ENCODE assay signal across 8 mouse cellular contexts in the genomic region with DNA sequence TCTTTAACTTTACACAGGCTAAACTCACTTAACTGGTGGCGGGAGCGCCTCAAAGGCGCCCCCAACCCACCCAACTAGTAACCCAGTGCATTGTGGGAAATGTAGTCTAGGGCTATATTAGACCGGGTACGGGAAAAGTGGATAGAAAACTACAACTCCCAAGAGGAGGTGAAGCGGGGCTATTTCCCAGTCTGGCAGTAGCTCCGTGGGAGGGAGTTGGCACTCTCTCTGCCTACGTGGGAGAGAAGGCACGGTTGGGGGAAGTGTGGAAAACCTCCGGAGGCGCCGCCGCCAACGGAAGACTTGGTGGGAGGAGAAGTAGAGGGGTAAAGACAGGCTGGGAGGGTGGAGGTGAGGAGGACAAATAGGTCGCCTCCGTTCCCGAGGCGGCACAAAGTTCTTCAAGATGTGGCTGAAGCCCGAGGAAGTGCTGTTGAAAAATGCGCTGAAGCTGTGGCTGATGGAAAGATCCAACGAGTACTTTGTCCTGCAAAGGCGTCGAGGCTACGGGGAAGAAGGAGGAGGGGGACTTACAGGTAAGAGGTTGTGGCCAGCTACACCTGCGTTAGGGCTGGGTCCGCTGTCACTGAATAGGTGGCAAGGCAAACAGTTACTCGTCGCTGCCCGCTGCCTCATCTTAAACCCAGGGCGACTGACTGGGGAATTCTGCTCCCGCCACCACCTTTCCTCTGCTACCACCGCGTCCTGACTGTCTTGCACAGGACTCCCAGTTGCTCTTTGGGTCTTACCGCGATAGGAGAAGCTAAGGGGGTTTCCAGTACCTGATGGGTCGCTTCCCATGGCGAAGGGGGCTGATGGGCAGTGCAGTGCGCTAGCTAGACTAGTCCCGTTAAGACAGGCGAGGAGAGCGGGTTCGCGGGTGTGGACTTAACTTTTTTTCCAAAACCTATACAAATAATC. TPM values are rescaled to one million over a fixed set of nuclear protein-coding genes. Genes with fewer than 3 reads are reported as not detected.
DNase-seq lines count a peak whose midpoint lies in the region; ATAC-seq and TF ChIP-seq lines count a peak whose summit lies in the region.

A gene (plus strand): TSS at position 222 of the 921 bp plus-strand sequence.

- no peaks in the 10 kb centered on the region for H3K27me3 ChIP-seq in MEL (ENCODE audit: control insufficient read depth in 1 of 2, insufficient read depth in 2 of 2, low read length in 2 of 2)
- peaks cover 19% of the 10 kb centered on the region for H3K27me3 ChIP-seq in hindbrain, embryonic 10.5 days (ENCODE audit: insufficient read depth, poor library complexity, severe bottlenecking)
- H3K27me3 ChIP-seq in lung, postnatal 0 days (replicated peaks; ENCODE audit: insufficient read depth, low read length): no peaks in the 10 kb centered on the region

- no peak for TF ChIP-seq RAD21 in MEL (IDR thresholded peaks at IDR 0.05; ENCODE audit: low read depth, low read length)

- H3K4me3 ChIP-seq in MEL (ENCODE audit: control insufficient read depth in 1 of 2, insufficient read depth in 1 of 2, low read depth in 2 of 2, low read length in 2 of 2): peak within 1 kb of the TSS; percentile 66 to 94
- peak within 1 kb of the TSS; percentile 61 for H3K4me3 ChIP-seq in hindbrain, embryonic 10.5 days
- H3K4me3 ChIP-seq in lung, postnatal 0 days (ENCODE audit: low read depth, low read length): peak within 1 kb of the TSS; percentile 54

- no peak for TF ChIP-seq CTCF in MEL (IDR thresholded peaks at IDR 0.05 in 2 of 3, conservative IDR thresholded peaks at IDR 0.05 in 1 of 3; ENCODE audit: control insufficient read depth in 1 of 3, insufficient read depth in 1 of 3, low read depth in 2 of 3, low read length in 3 of 3, poor library complexity in 1 of 3, severe bottlenecking in 1 of 3)
- peak; percentile 20 for TF ChIP-seq CTCF in lung, postnatal 0 days (IDR thresholded peaks at IDR 0.05)

- H3K9ac ChIP-seq in MEL (ENCODE audit: control insufficient read depth, low read depth, low read length, poor library complexity, severe bottlenecking): peak within 1 kb of the TSS; percentile 79
- peak within 1 kb of the TSS; percentile 36; the same call in 1 of the 2 replicates for H3K9ac ChIP-seq in lung, postnatal 0 days (replicated peaks; ENCODE audit: low read depth)

- peaks cover 24% of the 10 kb centered on the region for H3K79me2 ChIP-seq in MEL (ENCODE audit: control insufficient read depth, insufficient read depth, low read length, poor library complexity)

- H3K4me2 ChIP-seq in lung, postnatal 0 days (replicated peaks; ENCODE audit: low read depth, low read length): peak within 1 kb of the TSS; percentile 61

- H3K9me3 ChIP-seq in MEL (replicated peaks; ENCODE audit: insufficient read depth, low read length): no peaks in the 10 kb centered on the region
- no peaks in the 10 kb centered on the region for H3K9me3 ChIP-seq in hindbrain, embryonic 10.5 days
- H3K9me3 ChIP-seq in lung, postnatal 0 days (ENCODE audit: low read length): no peaks in the 10 kb centered on the region

- peak in 1 of 2 experiments; percentile 55; a peak in 2 of 4 replicates for TF ChIP-seq EP300 in MEL (IDR thresholded peaks at IDR 0.05; ENCODE audit: low read depth in 1 of 2, low read length in 2 of 2)
- TF ChIP-seq EP300 in lung, postnatal 0 days (IDR thresholded peaks at IDR 0.05): no peak

- peaks cover 0 to 25% of the 10 kb centered on the region in 2 experiments; a peak in 2 of 4 replicates for H3K36me3 ChIP-seq in MEL (ENCODE audit: control insufficient read depth in 1 of 2, insufficient read depth in 2 of 2, low read length in 2 of 2)
- no peaks in the 10 kb centered on the region for H3K36me3 ChIP-seq in hindbrain, embryonic 10.5 days
- H3K36me3 ChIP-seq in lung, postnatal 0 days (ENCODE audit: insufficient read depth, low read length): no peaks in the 10 kb centered on the region

- H3K27ac ChIP-seq in MEL (ENCODE audit: control insufficient read depth, low read depth, low read length): peak within 1 kb of the TSS; percentile 57
- H3K27ac ChIP-seq in hindbrain, embryonic 10.5 days: peak within 1 kb of the TSS; percentile 74
- peak within 1 kb of the TSS; percentile 66 for H3K27ac ChIP-seq in lung, postnatal 0 days (ENCODE audit: low read length)

- TF ChIP-seq POLR2A in MEL (IDR thresholded peaks at IDR 0.05; ENCODE audit: control insufficient read depth in 1 of 2, insufficient read depth in 1 of 2, low read depth in 1 of 2, low read length in 2 of 2, poor library complexity in 1 of 2): peak; percentile 44 to 80; a peak in 2 of 4 replicates

- peak; percentile 100 for ATAC-seq in frontal cortex, adult (ENCODE audit: low TSS enrichment)
- peak; percentile 100 for ATAC-seq in lung, postnatal 0 days

- 12% methylated on average over 43 of the region's 43 CpGs for WGBS in hindbrain, embryonic 10.5 days
- WGBS in lung, postnatal 0 days: 8% methylated on average over 36 of the region's 43 CpGs

- peaks cover 0 to 18% of the 10 kb centered on the region in 2 experiments; a peak in 2 of 4 replicates for H3K4me1 ChIP-seq in MEL (ENCODE audit: control insufficient read depth in 1 of 2, insufficient read depth in 2 of 2, low read length in 2 of 2)
- no peaks in the 10 kb centered on the region for H3K4me1 ChIP-seq in hindbrain, embryonic 10.5 days (replicated peaks)
- no peaks in the 10 kb centered on the region for H3K4me1 ChIP-seq in lung, postnatal 0 days (ENCODE audit: insufficient read depth, low read depth, low read length)

- peak; percentile 98 for DNase-seq in MEL (ENCODE audit: low read depth, low spot score)
- peak; percentile 70 for DNase-seq in cerebellum, adult 8-10 months
- peak; percentile 63 for DNase-seq in hindbrain, embryonic 10.5 days (ENCODE audit: low spot score)
- peak; percentile 91 for DNase-seq in layer of hippocampus, adult 9-11 months
- peak; percentile 95 for DNase-seq in lung, postnatal 0 days (ENCODE audit: low spot score)
- DNase-seq in ovary, postnatal 14 days (ENCODE audit: low spot score): peak; percentile 52
- DNase-seq in thymus, postnatal 14 days: peak; percentile 68

TF ChIP-seq in MEL, 35 proteins besides CTCF, POLR2A, EP300 and RAD21:
- peak; percentile 30; the same call in 1 of the 2 replicates for TF ChIP-seq RCOR1 (IDR thresholded peaks at IDR 0.05; ENCODE audit: low read depth, low read length)
- TF ChIP-seq ETS1 (IDR thresholded peaks at IDR 0.05; ENCODE audit: low read depth, low read length): peak; percentile 42; the same call in 1 of the 2 replicates
- TF ChIP-seq MAZ (IDR thresholded peaks at IDR 0.05; ENCODE audit: low read depth, low read length): peak; percentile 100
- TF ChIP-seq MAFK (IDR thresholded peaks at IDR 0.05; ENCODE audit: borderline replicate concordance, low read depth, low read length): no peak
- TF ChIP-seq MYC (IDR thresholded peaks at IDR 0.05; ENCODE audit: low read depth, low read length): 0 out of 2 replicates have a peak, but pooled peaks have one; percentile 56
- peak; percentile 63; the same call in 1 of the 2 replicates for TF ChIP-seq TCF12 (IDR thresholded peaks at IDR 0.05; ENCODE audit: low read depth, low read length)
- TF ChIP-seq SMC3 (IDR thresholded peaks at IDR 0.05; ENCODE audit: low read depth, low read length): no peak
- peak; percentile 78 for TF ChIP-seq NELFE (IDR thresholded peaks at IDR 0.05; ENCODE audit: low read depth, low read length)
- TF ChIP-seq KAT2A (conservative IDR thresholded peaks at IDR 0.05; ENCODE audit: low read depth, low read length): peak; percentile 94
- TF ChIP-seq TBP (IDR thresholded peaks at IDR 0.05; ENCODE audit: low read depth, low read length): peak; percentile 68; the same call in 1 of the 2 replicates
- no peak for TF ChIP-seq CHD1 (IDR thresholded peaks at IDR 0.05; ENCODE audit: low read depth, low read length)
- TF ChIP-seq MXI1 (IDR thresholded peaks at IDR 0.05; ENCODE audit: low read depth, low read length): peak; percentile 76
- no peak for TF ChIP-seq MEF2A (IDR thresholded peaks at IDR 0.05; ENCODE audit: extremely low read depth, insufficient replicate concordance, low read depth, low read length, poor library complexity, severe bottlenecking)
- TF ChIP-seq ZMIZ1 (IDR thresholded peaks at IDR 0.05; ENCODE audit: low read depth, low read length): peak; percentile 70
- no peak for TF ChIP-seq ZNF384 (IDR thresholded peaks at IDR 0.05; ENCODE audit: low read depth, low read length)
- peak; percentile 83 for TF ChIP-seq E2F4 (IDR thresholded peaks at IDR 0.05; ENCODE audit: borderline replicate concordance, low read depth, low read length)
- TF ChIP-seq POLR2AphosphoS2 (IDR thresholded peaks at IDR 0.05; ENCODE audit: low read length): peak; percentile 82; the same call in 1 of the 2 replicates
- TF ChIP-seq ELF1 (IDR thresholded peaks at IDR 0.05; ENCODE audit: low read depth, low read length): peak; percentile 77
- no peak for TF ChIP-seq TAL1 (IDR thresholded peaks at IDR 0.05; ENCODE audit: low read length)
- no peak for TF ChIP-seq GATA1 (IDR thresholded peaks at IDR 0.05; ENCODE audit: low read depth, low read length)
- no peak; the same call in 1 of the 2 replicates for TF ChIP-seq USF1 (IDR thresholded peaks at IDR 0.05; ENCODE audit: low read depth, low read length)
- peak; percentile 100 for TF ChIP-seq HCFC1 (IDR thresholded peaks at IDR 0.05; ENCODE audit: low read depth, low read length)
- peak; percentile 63 for TF ChIP-seq MYB (IDR thresholded peaks at IDR 0.05; ENCODE audit: low read depth, low read length)
- peak; percentile 84 for TF ChIP-seq SIN3A (IDR thresholded peaks at IDR 0.05; ENCODE audit: low read length)

RNA-seq across cellular contexts. Expression of the gene that starts here (rescaled TPM):
- 5.2 and 6.0 TPM in 2 replicates for total RNA-seq in MEL (2012; rRNA removed)
- 1 to 10 TPM in 1 of 2 experiments, not detected in 1; 6.2 TPM for polyA plus RNA-seq in MEL (2012; ENCODE audit: insufficient read depth in 1 of 2, insufficient read length in 2 of 2, low read depth in 1 of 2, low replicate concordance in 2 of 2, missing spikeins in 1 of 2)
- polyA plus RNA-seq in hindbrain, embryonic 10.5 days (2016; fragmentation: Nextera tagmentation; extraction: Ambion mirVana): 0.78 and 0.95 TPM in 2 replicates
- 2.2 and 2.5 TPM in 2 replicates for polyA plus RNA-seq in lung, postnatal 0 days (2015; fragmentation: Nextera tagmentation; extraction: Ambion mirVana)

Comparison
In these comparisons a context has a peak if more than half of its experiments do, and no peak if none do; other contexts are left out.
1. Peak in every context shown above with its lines: DNase-seq, ATAC-seq, H3K4me3 ChIP-seq and H3K27ac ChIP-seq.
2. Peak in DNase-seq, H3K4me3 ChIP-seq and H3K27ac ChIP-seq in hindbrain, embryonic 10.5 days; RNA of the gene not detected or under 1 TPM.